Mouse (Mus musculus): ENCODE results near the gene Npc1l1. TPM values are rescaled to one million over a fixed set of nuclear protein-coding genes. Genes with fewer than 3 reads are reported as not detected.
A peak's percentile ranks its signal among the peaks of the same experiment; 100 is the strongest.

The Npc1l1 gene
- polyA plus RNA-seq, 1 experiment from 2014 or later = not detected

- WGBS = 0% methylated on average over 39 of the region's 39 CpGs
- peak within 1 kb of the TSS; percentile 98 for H3K4me3 ChIP-seq (ENCODE audit: low read depth, low read length)
- H3K4me1 ChIP-seq (replicated peaks; ENCODE audit: control insufficient read depth, insufficient read depth, low read length) = peaks cover 2% of the 10 kb centered on the region; the same call in 1 of the 2 replicates
- H3K4me2 ChIP-seq (ENCODE audit: low read depth, low read length, severe bottlenecking) = peak within 1 kb of the TSS; percentile 74
- no peaks in the 10 kb centered on the region for H3K36me3 ChIP-seq (ENCODE audit: control insufficient read depth, insufficient read depth, low read length)
- peak within 1 kb of the TSS; percentile 77 for H3K27ac ChIP-seq (ENCODE audit: low read depth, low read length)
- no peaks in the 10 kb centered on the region for H3K27me3 ChIP-seq (ENCODE audit: control insufficient read depth, insufficient read depth, low read length)
- peak; percentile 93 for DNase-seq (ENCODE audit: low spot score)
- peak; percentile 96 for ATAC-seq (replicated peaks; ENCODE audit: low FRiP score)
- peak within 1 kb of the TSS; percentile 92 for H3K9ac ChIP-seq (ENCODE audit: low read length)
- no peaks in the 10 kb centered on the region for H3K9me3 ChIP-seq (ENCODE audit: control insufficient read depth, low read length)
Measured at GRCm38 (mm10) chr11:6200087-6200569, 29.8 kb downstream of the Npc1l1 start, which contains the start of gene Nudcd3. Nudcd3 (minus strand) TSS chr11:6200415.

GRCm38 (mm10) chr11:6199410-6200086, 30.4 kb downstream of the Npc1l1 start, which contains the start of gene A730071L15Rik:
A730071L15Rik (plus strand) TSS chr11:6200029.
- Histone ChIP-seq H3K36me3 (ENCODE audit: control insufficient read depth, insufficient read depth, low read length) (no peaks in the 10 kb centered on the region), H3K27ac (ENCODE audit: low read depth, low read length) (peak within 1 kb of the TSS; percentile 77), H3K4me2 (ENCODE audit: low read depth, low read length, severe bottlenecking) (peak within 1 kb of the TSS; percentile 74), H3K9ac (ENCODE audit: low read length) (peak within 1 kb of the TSS; percentile 92), H3K27me3 (ENCODE audit: control insufficient read depth, insufficient read depth, low read length) (no peaks in the 10 kb centered on the region), H3K4me3 (ENCODE audit: low read depth, low read length) (peak within 1 kb of the TSS; percentile 98), H3K4me1 (replicated peaks; ENCODE audit: control insufficient read depth, insufficient read depth, low read length) (peaks cover 2% of the 10 kb centered on the region; the same call in 1 of the 2 replicates), H3K9me3 (ENCODE audit: control insufficient read depth, low read length) (no peaks in the 10 kb centered on the region)
- ATAC-seq (replicated peaks; ENCODE audit: low FRiP score) = peak; percentile 77
- DNase-seq (ENCODE audit: low spot score) = no peak
- 1% methylated on average over 35 of the region's 35 CpGs for WGBS

DNA sequence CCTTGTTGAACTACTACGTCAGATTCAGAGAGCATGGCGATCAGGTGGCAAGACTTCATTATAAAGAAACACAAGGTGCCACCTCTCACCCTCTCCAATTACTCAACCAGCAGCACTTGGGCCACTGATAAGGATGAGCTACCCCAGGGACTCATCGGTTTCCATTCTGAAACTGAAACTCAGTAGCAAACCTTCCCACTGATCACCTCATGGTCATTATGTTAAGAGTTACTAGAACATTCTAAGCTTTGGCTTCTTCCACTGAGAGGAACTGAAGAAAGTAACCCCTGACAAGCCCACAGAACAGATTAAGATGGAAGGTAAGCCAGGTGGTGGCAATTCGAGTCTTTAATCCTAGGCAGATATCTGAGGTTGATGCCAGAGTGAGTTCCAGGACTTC, 31.5 kb downstream of the Npc1l1 start:
- Histone ChIP-seq H3K36me3 (ENCODE audit: control insufficient read depth, insufficient read depth, low read length) (no peaks in the 10 kb centered on the region), H3K9me3 (ENCODE audit: control insufficient read depth, low read length) (no peaks in the 10 kb centered on the region), H3K4me3 (ENCODE audit: low read depth, low read length) (no peak overlapping the region), H3K9ac (ENCODE audit: low read length) (no peak overlapping the region), H3K4me2 (ENCODE audit: low read depth, low read length, severe bottlenecking) (peak overlapping the region; percentile 74; the same call in 1 of the 2 replicates), H3K4me1 (replicated peaks; ENCODE audit: control insufficient read depth, insufficient read depth, low read length) (peaks cover 2% of the 10 kb centered on the region; the same call in 1 of the 2 replicates), H3K27me3 (ENCODE audit: control insufficient read depth, insufficient read depth, low read length) (no peaks in the 10 kb centered on the region), H3K27ac (ENCODE audit: low read depth, low read length) (no peak overlapping the region)
- DNase-seq (ENCODE audit: low spot score) = no peak
- ATAC-seq (replicated peaks; ENCODE audit: low FRiP score) = no peak
- WGBS = 96% methylated on average over 4 of the region's 4 CpGs

GRCm38 (mm10) chr11:6196780-6197179, 33.2 kb downstream of the Npc1l1 start:
- Histone ChIP-seq H3K4me1 (replicated peaks; ENCODE audit: control insufficient read depth, insufficient read depth, low read length) (peaks cover 2% of the 10 kb centered on the region; the same call in 1 of the 2 replicates), H3K9ac (ENCODE audit: low read length) (no peak overlapping the region), H3K36me3 (ENCODE audit: control insufficient read depth, insufficient read depth, low read length) (no peaks in the 10 kb centered on the region; the same call in 1 of the 2 replicates), H3K27me3 (ENCODE audit: control insufficient read depth, insufficient read depth, low read length) (no peaks in the 10 kb centered on the region), H3K4me2 (ENCODE audit: low read depth, low read length, severe bottlenecking) (no peak overlapping the region), H3K27ac (ENCODE audit: low read depth, low read length) (no peak overlapping the region), H3K9me3 (ENCODE audit: control insufficient read depth, low read length) (no peaks in the 10 kb centered on the region), H3K4me3 (ENCODE audit: low read depth, low read length) (no peak overlapping the region)
- DNase-seq (ENCODE audit: low spot score) (peak; percentile 13), ATAC-seq (replicated peaks; ENCODE audit: low FRiP score) (no peak)
- 90% methylated on average over 8 of the region's 8 CpGs for WGBS

DNA sequence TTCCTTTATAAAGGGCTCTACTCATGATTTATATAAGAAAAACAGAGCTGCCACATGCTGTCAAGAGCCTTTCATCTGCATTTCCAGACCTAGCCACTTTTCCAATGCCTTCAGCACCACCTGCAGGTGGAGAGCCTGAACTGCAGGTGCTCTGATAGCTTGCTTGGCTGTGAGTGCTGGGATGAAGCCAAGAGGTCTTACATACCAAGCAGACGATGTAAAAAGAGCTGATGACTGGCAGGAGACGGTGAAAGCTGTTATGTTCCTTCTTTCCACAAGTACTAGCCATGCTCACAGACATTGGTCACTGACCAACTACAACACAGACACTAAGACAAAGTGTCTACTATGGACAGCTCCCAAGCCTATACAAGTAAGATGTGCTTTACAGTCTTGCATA, 42.1 kb downstream of the Npc1l1 start:
- no peaks in the 10 kb centered on the region for H3K4me1 ChIP-seq (replicated peaks; ENCODE audit: control insufficient read depth, insufficient read depth, low read length)
- no peaks in the 10 kb centered on the region; the same call in 1 of the 2 replicates for H3K36me3 ChIP-seq (ENCODE audit: control insufficient read depth, insufficient read depth, low read length)
- DNase-seq (ENCODE audit: low spot score) = peak; percentile 87
- WGBS = 15% methylated on average over 2 of the region's 2 CpGs
- H3K27ac ChIP-seq (ENCODE audit: low read depth, low read length) = no peak overlapping the region
- peak; percentile 46; the same call in 1 of the 2 replicates for ATAC-seq (replicated peaks; ENCODE audit: low FRiP score)
- H3K27me3 ChIP-seq (ENCODE audit: control insufficient read depth, insufficient read depth, low read length) = no peaks in the 10 kb centered on the region
- no peak overlapping the region for H3K4me3 ChIP-seq (ENCODE audit: low read depth, low read length)
- H3K4me2 ChIP-seq (ENCODE audit: low read depth, low read length, severe bottlenecking) = no peak overlapping the region
- no peak overlapping the region for H3K9ac ChIP-seq (ENCODE audit: low read length)
- no peaks in the 10 kb centered on the region for H3K9me3 ChIP-seq (ENCODE audit: control insufficient read depth, low read length)

- ATAC-seq (replicated peaks; ENCODE audit: low FRiP score) = no peak
Measured at GRCm38 (mm10) chr11:6187399-6187798, 42.5 kb downstream of the Npc1l1 start.

GRCm38 (mm10) chr11:6184202-6184935, 45.6 kb downstream of the Npc1l1 start:
- ATAC-seq (replicated peaks; ENCODE audit: low FRiP score) (no peak), DNase-seq (ENCODE audit: low spot score) (no peak)
- no peaks in the 10 kb centered on the region for H3K9me3 ChIP-seq (ENCODE audit: control insufficient read depth, low read length)
- no peak overlapping the region for H3K9ac ChIP-seq (ENCODE audit: low read length)
- no peaks in the 10 kb centered on the region; the same call in 1 of the 2 replicates for H3K36me3 ChIP-seq (ENCODE audit: control insufficient read depth, insufficient read depth, low read length)
- no peak overlapping the region for H3K4me2 ChIP-seq (ENCODE audit: low read depth, low read length, severe bottlenecking)
- H3K4me1 ChIP-seq (replicated peaks; ENCODE audit: control insufficient read depth, insufficient read depth, low read length) = no peaks in the 10 kb centered on the region
- WGBS = 81% methylated on average over 11 of the region's 11 CpGs
- no peak overlapping the region for H3K4me3 ChIP-seq (ENCODE audit: low read depth, low read length)
- H3K27ac ChIP-seq (ENCODE audit: low read depth, low read length) = no peak overlapping the region
- no peaks in the 10 kb centered on the region for H3K27me3 ChIP-seq (ENCODE audit: control insufficient read depth, insufficient read depth, low read length)

More at GRCm38 (mm10) chr11:6187399-6187798, 42.5 kb downstream of the Npc1l1 start:
- no peaks in the 10 kb centered on the region for H3K4me1 ChIP-seq (replicated peaks; ENCODE audit: control insufficient read depth, insufficient read depth, low read length)
- DNase-seq (ENCODE audit: low spot score) = no peak
- no peak overlapping the region for H3K4me3 ChIP-seq (ENCODE audit: low read depth, low read length)
- H3K9ac ChIP-seq (ENCODE audit: low read length) = no peak overlapping the region
- no peak overlapping the region for H3K4me2 ChIP-seq (ENCODE audit: low read depth, low read length, severe bottlenecking)
- H3K36me3 ChIP-seq (ENCODE audit: control insufficient read depth, insufficient read depth, low read length) = no peaks in the 10 kb centered on the region; the same call in 1 of the 2 replicates
- no peaks in the 10 kb centered on the region for H3K9me3 ChIP-seq (ENCODE audit: control insufficient read depth, low read length)
- WGBS = 85% methylated on average over 3 of the region's 3 CpGs
- no peaks in the 10 kb centered on the region for H3K27me3 ChIP-seq (ENCODE audit: control insufficient read depth, insufficient read depth, low read length)
- H3K27ac ChIP-seq (ENCODE audit: low read depth, low read length) = no peak overlapping the region

DNA sequence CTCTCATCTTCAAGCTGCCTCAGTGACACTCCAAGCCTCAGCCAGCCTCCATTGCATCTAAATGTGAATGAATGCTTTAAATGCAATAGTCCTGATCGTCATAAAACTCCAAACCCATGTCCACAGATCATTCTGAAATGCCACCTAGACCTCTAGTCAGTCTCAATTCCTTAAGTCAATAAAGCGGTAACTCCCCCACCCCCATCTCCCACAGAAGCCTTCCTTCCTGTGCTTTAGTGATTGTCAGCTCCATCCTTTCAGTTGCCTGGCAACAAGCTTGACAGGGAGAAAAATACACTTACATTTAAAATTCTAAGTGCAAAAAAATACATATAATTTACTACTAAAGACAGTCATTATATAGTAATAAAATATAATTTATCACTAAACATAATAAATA, 46.7 kb downstream of the Npc1l1 start:
- 80% methylated on average over 2 of the region's 2 CpGs for WGBS
- peaks cover 4% of the 10 kb centered on the region for H3K4me1 ChIP-seq (replicated peaks; ENCODE audit: control insufficient read depth, insufficient read depth, low read length)

More for the DNA sequence above, 46.7 kb downstream of the Npc1l1 start:
- no peak overlapping the region for H3K27ac ChIP-seq (ENCODE audit: low read depth, low read length)
- H3K9me3 ChIP-seq (ENCODE audit: control insufficient read depth, low read length) = no peaks in the 10 kb centered on the region
- H3K36me3 ChIP-seq (ENCODE audit: control insufficient read depth, insufficient read depth, low read length) = no peaks in the 10 kb centered on the region
- ATAC-seq (replicated peaks; ENCODE audit: low FRiP score) = no peak
- no peak overlapping the region for H3K4me2 ChIP-seq (ENCODE audit: low read depth, low read length, severe bottlenecking)
- no peak for DNase-seq (ENCODE audit: low spot score)
- no peak overlapping the region for H3K9ac ChIP-seq (ENCODE audit: low read length)
- H3K27me3 ChIP-seq (ENCODE audit: control insufficient read depth, insufficient read depth, low read length) = no peaks in the 10 kb centered on the region
- H3K4me3 ChIP-seq (ENCODE audit: low read depth, low read length) = no peak overlapping the region
